Mouse (Mus musculus): Measurements from ENCODE around the gene Chp1. TPM values are rescaled to one million over a fixed set of nuclear protein-coding genes. Genes with fewer than 3 reads are reported as not detected.

The Chp1 gene
- polyA plus RNA-seq, 1 experiment from 2014 or later = 58.4 TPM

DNA sequence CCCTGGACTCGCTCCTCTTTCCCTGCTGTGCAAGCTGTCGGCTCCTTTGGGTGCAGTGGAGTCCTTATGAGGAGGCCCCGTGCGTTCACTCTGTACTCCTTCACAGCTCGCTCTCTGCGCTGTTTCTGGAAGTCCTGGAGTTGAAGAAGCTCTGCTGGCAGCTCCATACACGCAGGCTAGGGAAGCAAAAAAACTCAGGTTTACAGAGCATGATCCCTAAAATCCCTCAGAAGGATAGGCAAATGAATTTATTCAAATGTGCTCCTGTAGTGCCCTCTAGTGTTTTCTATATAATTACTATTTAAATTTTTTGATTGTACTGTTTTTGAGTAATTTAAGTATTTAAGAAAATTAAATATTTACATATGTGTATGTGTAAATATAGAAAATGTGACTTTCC is 26.9 kb upstream of the Chp1 start:
- Histone ChIP-seq H3K9ac (ENCODE audit: low read depth, low read length) (no peak overlapping the region), H3K9me3 (replicated peaks; ENCODE audit: control insufficient read depth, low read length, poor library complexity, severe bottlenecking) (no peaks in the 10 kb centered on the region), H3K4me2 (ENCODE audit: low read length) (no peak overlapping the region), H3K36me3 (ENCODE audit: control insufficient read depth, insufficient read depth, low read length) (no peaks in the 10 kb centered on the region), H3K27me3 (ENCODE audit: control insufficient read depth, insufficient read depth, low read depth, low read length) (no peaks in the 10 kb centered on the region), H3K27ac (ENCODE audit: low read length) (no peak overlapping the region), H3K4me1 (ENCODE audit: control insufficient read depth, insufficient read depth, low read length) (no peaks in the 10 kb centered on the region), H3K4me3 (ENCODE audit: low read depth, low read length) (no peak overlapping the region)
- WGBS = 76% methylated on average over 7 of the region's 7 CpGs
- ATAC-seq = no peak

GRCm38 (mm10) chr2:119523836-119524235 is 23.7 kb upstream of the Chp1 start:
- ATAC-seq = no peak
- WGBS = 84% methylated on average over 4 of the region's 4 CpGs
- H3K4me1 ChIP-seq (ENCODE audit: control insufficient read depth, insufficient read depth, low read length) = no peaks in the 10 kb centered on the region

DNA sequence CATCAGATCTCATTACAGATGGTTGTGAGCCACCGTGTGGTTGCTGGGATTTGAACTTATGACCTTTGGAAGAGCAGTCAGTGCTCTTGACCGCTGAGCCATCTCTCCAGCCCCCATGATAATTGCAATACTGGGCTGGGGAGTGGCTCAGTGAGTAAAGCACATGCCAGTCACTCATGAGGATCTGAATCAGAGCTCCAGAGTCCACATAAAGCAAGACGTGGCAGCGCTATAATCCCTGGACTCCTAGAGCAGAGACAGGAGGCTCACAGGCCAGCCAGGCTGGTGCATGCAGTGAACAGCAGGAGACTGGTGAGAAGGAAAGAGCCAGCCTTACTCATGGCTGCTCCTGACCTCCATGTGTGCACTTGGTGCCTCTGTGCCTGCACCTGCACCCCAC is 22.1 kb upstream of the Chp1 start:
- Histone ChIP-seq H3K27ac (ENCODE audit: low read length) (no peak overlapping the region), H3K4me3 (ENCODE audit: low read depth, low read length) (no peak overlapping the region), H3K4me1 (ENCODE audit: control insufficient read depth, insufficient read depth, low read length) (no peaks in the 10 kb centered on the region), H3K9ac (ENCODE audit: low read depth, low read length) (no peak overlapping the region), H3K36me3 (ENCODE audit: control insufficient read depth, insufficient read depth, low read length) (no peaks in the 10 kb centered on the region), H3K27me3 (ENCODE audit: control insufficient read depth, insufficient read depth, low read depth, low read length) (no peaks in the 10 kb centered on the region), H3K9me3 (replicated peaks; ENCODE audit: control insufficient read depth, low read length, poor library complexity, severe bottlenecking) (no peaks in the 10 kb centered on the region), H3K4me2 (ENCODE audit: low read length) (no peak overlapping the region)
- no peak for ATAC-seq
- WGBS = 42% methylated on average over 4 of the region's 4 CpGs

More at GRCm38 (mm10) chr2:119523836-119524235, 23.7 kb upstream of the Chp1 start:
- Histone ChIP-seq H3K27ac (ENCODE audit: low read length) (no peak overlapping the region), H3K27me3 (ENCODE audit: control insufficient read depth, insufficient read depth, low read depth, low read length) (no peaks in the 10 kb centered on the region), H3K9ac (ENCODE audit: low read depth, low read length) (no peak overlapping the region), H3K36me3 (ENCODE audit: control insufficient read depth, insufficient read depth, low read length) (no peaks in the 10 kb centered on the region), H3K4me2 (ENCODE audit: low read length) (no peak overlapping the region), H3K4me3 (ENCODE audit: low read depth, low read length) (no peak overlapping the region), H3K9me3 (replicated peaks; ENCODE audit: control insufficient read depth, low read length, poor library complexity, severe bottlenecking) (no peaks in the 10 kb centered on the region)

GRCm38 (mm10) chr2:119538802-119539201 is 8.7 kb upstream of the Chp1 start:
- 81% methylated on average over 9 of the region's 9 CpGs for WGBS
- H3K27me3 ChIP-seq (ENCODE audit: control insufficient read depth, insufficient read depth, low read depth, low read length) = no peaks in the 10 kb centered on the region
- H3K36me3 ChIP-seq (ENCODE audit: control insufficient read depth, insufficient read depth, low read length) = no peaks in the 10 kb centered on the region
- no peak overlapping the region for H3K4me3 ChIP-seq (ENCODE audit: low read depth, low read length)
- ATAC-seq = no peak
- no peak overlapping the region for H3K4me2 ChIP-seq (ENCODE audit: low read length)
- H3K27ac ChIP-seq (ENCODE audit: low read length) = no peak overlapping the region
- no peaks in the 10 kb centered on the region for H3K4me1 ChIP-seq (ENCODE audit: control insufficient read depth, insufficient read depth, low read length)
- H3K9me3 ChIP-seq (replicated peaks; ENCODE audit: control insufficient read depth, low read length, poor library complexity, severe bottlenecking) = no peaks in the 10 kb centered on the region
- H3K9ac ChIP-seq (ENCODE audit: low read depth, low read length) = no peak overlapping the region

DNA sequence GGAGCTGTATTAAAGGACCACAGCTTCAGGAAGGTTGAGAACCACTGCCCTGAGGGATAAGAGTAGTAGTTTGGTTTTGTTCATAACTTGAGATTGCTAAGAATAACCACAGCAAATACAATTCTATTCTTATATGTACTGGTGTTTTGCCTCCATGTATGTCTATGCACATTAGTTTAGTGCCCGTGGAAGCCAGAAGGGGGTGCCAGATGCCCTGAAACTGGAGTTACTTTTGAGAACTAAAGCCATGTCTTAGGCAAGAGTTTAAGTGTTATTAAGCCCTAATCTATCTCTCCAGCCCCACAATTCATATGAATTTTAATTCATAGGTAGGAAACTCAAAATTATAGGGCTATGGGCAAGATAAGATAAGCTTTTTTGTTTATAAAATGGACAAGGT is 5.4 kb upstream of the Chp1 start:
- H3K36me3 ChIP-seq (ENCODE audit: control insufficient read depth, insufficient read depth, low read length) = no peaks in the 10 kb centered on the region
- WGBS = 38% methylated on average over 1 of the region's 1 CpGs
- no peaks in the 10 kb centered on the region; the same call in 1 of the 2 replicates for H3K4me1 ChIP-seq (ENCODE audit: control insufficient read depth, insufficient read depth, low read length)
- no peak overlapping the region for H3K4me2 ChIP-seq (ENCODE audit: low read length)
- H3K4me3 ChIP-seq (ENCODE audit: low read depth, low read length) = no peak overlapping the region
- no peak for ATAC-seq
- no peak overlapping the region for H3K27ac ChIP-seq (ENCODE audit: low read length)
- H3K9ac ChIP-seq (ENCODE audit: low read depth, low read length) = no peak overlapping the region
- no peaks in the 10 kb centered on the region for H3K27me3 ChIP-seq (ENCODE audit: control insufficient read depth, insufficient read depth, low read depth, low read length)
- no peaks in the 10 kb centered on the region for H3K9me3 ChIP-seq (replicated peaks; ENCODE audit: control insufficient read depth, low read length, poor library complexity, severe bottlenecking)

GRCm38 (mm10) chr2:119543656-119544055 is 3.8 kb upstream of the Chp1 start:
- WGBS = 85% methylated on average over 2 of the region's 2 CpGs
- Histone ChIP-seq H3K27ac (ENCODE audit: low read length) (no peak overlapping the region), H3K4me1 (ENCODE audit: control insufficient read depth, insufficient read depth, low read length) (peaks cover 5% of the 10 kb centered on the region), H3K9ac (ENCODE audit: low read depth, low read length) (no peak overlapping the region), H3K4me3 (ENCODE audit: low read depth, low read length) (no peak overlapping the region), H3K4me2 (ENCODE audit: low read length) (no peak overlapping the region), H3K36me3 (ENCODE audit: control insufficient read depth, insufficient read depth, low read length) (no peaks in the 10 kb centered on the region), H3K9me3 (replicated peaks; ENCODE audit: control insufficient read depth, low read length, poor library complexity, severe bottlenecking) (no peaks in the 10 kb centered on the region), H3K27me3 (ENCODE audit: control insufficient read depth, insufficient read depth, low read depth, low read length) (no peaks in the 10 kb centered on the region)
- no peak for ATAC-seq

- Histone ChIP-seq H3K27ac (ENCODE audit: low read length) (peak overlapping the region; percentile 75), H3K4me1 (ENCODE audit: control insufficient read depth, insufficient read depth, low read length) (peaks cover 16% of the 10 kb centered on the region), H3K4me3 (ENCODE audit: low read depth, low read length) (peak overlapping the region; percentile 83), H3K9me3 (replicated peaks; ENCODE audit: control insufficient read depth, low read length, poor library complexity, severe bottlenecking) (no peaks in the 10 kb centered on the region), H3K27me3 (ENCODE audit: control insufficient read depth, insufficient read depth, low read depth, low read length) (no peaks in the 10 kb centered on the region), H3K4me2 (ENCODE audit: low read length) (peak overlapping the region; percentile 74), H3K36me3 (ENCODE audit: control insufficient read depth, insufficient read depth, low read length) (no peaks in the 10 kb centered on the region), H3K9ac (ENCODE audit: low read depth, low read length) (peak overlapping the region; percentile 66)
- WGBS = under 1% methylated on average over 30 of the region's 30 CpGs
- peak; percentile 70 for ATAC-seq
Measured at GRCm38 (mm10) chr2:119546848-119547521, 512 bp upstream of the Chp1 start.

DNA sequence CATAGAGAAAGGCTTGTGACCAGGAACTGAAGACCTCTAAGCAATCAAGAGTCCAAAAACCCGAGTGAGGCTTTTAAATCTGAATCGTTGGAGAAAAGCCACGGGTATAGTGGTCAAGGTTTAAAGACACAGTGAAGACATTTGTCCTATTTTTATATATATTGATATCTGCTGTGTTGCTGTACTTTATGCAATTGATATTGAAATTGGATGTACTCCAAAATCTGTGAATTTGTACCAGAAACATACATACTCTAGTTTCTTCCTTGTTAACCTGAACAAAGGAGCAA is 819 bp downstream of the Chp1 start:
- Histone ChIP-seq H3K4me3 (ENCODE audit: low read depth, low read length) (peak overlapping the region; percentile 83), H3K36me3 (ENCODE audit: control insufficient read depth, insufficient read depth, low read length) (no peaks in the 10 kb centered on the region), H3K27ac (ENCODE audit: low read length) (no peak overlapping the region), H3K9me3 (replicated peaks; ENCODE audit: control insufficient read depth, low read length, poor library complexity, severe bottlenecking) (no peaks in the 10 kb centered on the region), H3K9ac (ENCODE audit: low read depth, low read length) (peak overlapping the region; percentile 88), H3K4me1 (ENCODE audit: control insufficient read depth, insufficient read depth, low read length) (peaks cover 16% of the 10 kb centered on the region), H3K4me2 (ENCODE audit: low read length) (peak overlapping the region; percentile 56), H3K27me3 (ENCODE audit: control insufficient read depth, insufficient read depth, low read depth, low read length) (no peaks in the 10 kb centered on the region)
- no peak for ATAC-seq
- 6% methylated on average over 3 of the region's 3 CpGs for WGBS

DNA sequence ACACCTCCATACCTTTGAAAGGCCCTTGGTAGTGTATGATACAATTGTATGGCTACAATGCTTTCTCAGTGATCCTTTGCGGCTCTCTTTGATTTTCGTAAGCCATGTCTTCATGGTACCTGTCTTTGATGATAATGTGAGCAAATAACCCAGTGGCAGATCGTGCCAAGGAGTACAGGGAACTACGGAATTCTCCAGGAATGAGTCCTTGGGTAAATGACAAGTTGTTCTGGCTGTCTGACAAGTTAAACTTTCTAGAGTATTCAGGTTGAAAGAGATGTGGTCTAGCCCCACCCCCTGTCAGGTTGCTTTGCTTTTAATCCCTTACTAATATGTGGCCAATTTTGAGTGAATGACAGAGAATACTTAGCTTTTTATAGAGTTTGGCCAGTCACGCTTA is 1.2 kb downstream of the Chp1 start:
- Histone ChIP-seq H3K36me3 (ENCODE audit: control insufficient read depth, insufficient read depth, low read length) (no peaks in the 10 kb centered on the region), H3K4me1 (ENCODE audit: control insufficient read depth, insufficient read depth, low read length) (peaks cover 16% of the 10 kb centered on the region), H3K27me3 (ENCODE audit: control insufficient read depth, insufficient read depth, low read depth, low read length) (no peaks in the 10 kb centered on the region), H3K27ac (ENCODE audit: low read length) (no peak overlapping the region), H3K4me2 (ENCODE audit: low read length) (peak overlapping the region; percentile 56), H3K4me3 (ENCODE audit: low read depth, low read length) (peak overlapping the region; percentile 83), H3K9ac (ENCODE audit: low read depth, low read length) (peak overlapping the region; percentile 88), H3K9me3 (replicated peaks; ENCODE audit: control insufficient read depth, low read length, poor library complexity, severe bottlenecking) (no peaks in the 10 kb centered on the region)
- no peak for ATAC-seq
- WGBS = 63% methylated on average over 5 of the region's 5 CpGs
